17 mouse cellular contexts compared by ENCODE assay signal in the genomic region with DNA sequence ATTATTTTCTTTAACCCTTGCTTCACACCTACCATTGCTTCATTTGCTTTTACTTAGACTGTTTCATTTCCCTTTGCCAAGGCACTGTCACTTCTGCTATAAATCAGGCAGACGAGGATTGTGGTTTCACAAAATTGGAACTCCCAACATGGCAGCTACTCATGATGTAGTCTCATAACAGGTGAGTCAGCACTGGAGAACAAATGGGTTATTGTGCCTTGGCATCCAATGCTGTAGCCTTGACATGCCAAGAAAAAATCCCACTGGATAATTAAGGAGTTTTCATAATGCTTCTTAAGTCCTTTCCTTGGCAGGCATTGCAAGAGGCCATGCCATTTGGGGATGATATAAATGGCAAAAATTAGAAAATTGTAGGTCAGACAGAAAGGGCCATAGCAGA.
DNase-seq lines count a peak whose midpoint lies in the region; ATAC-seq lines count a peak whose summit lies in the region.
"Had no signal": no experiment of that assay in that cellular context is flagged by ENCODE, and none has a peak within 500 bp of the region (broad histone marks: within the 10 kb centered on the region; RNA-seq: fewer than 3 reads in every experiment).

No protein-coding gene starts in this region.

- peak; percentile 72 for ATAC-seq in cerebellum, adult (ENCODE audit: insufficient number of reproducible peaks, low FRiP score, low TSS enrichment)
- ATAC-seq in megakaryocyte, adult 5-6 weeks (ENCODE audit: poor library complexity, severe bottlenecking) = peak; percentile 74
- ATAC-seq: forebrain, postnatal 0 days; intestine, embryonic 15.5 days; liver, embryonic 12.5 days had no signal

- DNase-seq in cerebellum, postnatal 4 days (ENCODE audit: low spot score in 2 of 2) = no peak
- peak; percentile 29 for DNase-seq in cerebellum, adult 11 months
- DNase-seq in cerebellum, postnatal 14 days = peak; percentile 43 to 55
- DNase-seq in adrenal gland, postnatal 36 days = no peak
- no peak for DNase-seq in urinary bladder, postnatal 4 days (ENCODE audit: low spot score in 2 of 2)
- DNase-seq in urinary bladder, postnatal 36 days (ENCODE audit: low spot score in 2 of 2) = no peak
- DNase-seq: adrenal gland, postnatal 25 days; forebrain, postnatal 0 days; gastrocnemius, adult 2 months; heart, adult 2 months; lung, embryonic 14.5 days; midbrain, embryonic 14.5 days; right cerebral cortex, adult 18-20 months had no signal

Comparison
In these comparisons a context has a peak if more than half of its experiments do, and no peak if none do; other contexts are left out.
1. DNase-seq: peak in cerebellum, adult 11 months (single experiment) and cerebellum, postnatal 14 days (2 of 2); none in cerebellum, postnatal 4 days (0 of 2), adrenal gland, postnatal 36 days (0 of 2), urinary bladder, postnatal 4 days (0 of 2) and urinary bladder, postnatal 36 days (0 of 2).